Mouse (Mus musculus) C2C12 (cell line): ENCODE measurements around the gene 5730522E02Rik.

Source experiments
- CEBPB ChIP-seq: IDR thresholded peaks from one replicate; pipeline ENCODE4 v1.6.1; 2011; ENCODE audit warnings: low read depth, mild to moderate bottlenecking, control low read depth, moderate library complexity
- CTCF ChIP-seq: IDR thresholded peaks from one replicate; pipeline ENCODE4 v1.5.1; 2011; ENCODE audit not compliant: control insufficient read depth, insufficient read depth, insufficient read length
- MAX ChIP-seq: IDR thresholded peaks from one replicate; pipeline ENCODE4 v1.6.1; 2011; ENCODE audit warnings: mild to moderate bottlenecking, control low read depth
- MYOD1 ChIP-seq: IDR thresholded peaks from one replicate; pipeline ENCODE4 v1.6.1; 2011; ENCODE audit warnings: low read depth; ENCODE audit not compliant: control insufficient read depth, insufficient read length
- USF1 ChIP-seq: IDR thresholded peaks from one replicate; pipeline ENCODE4 v1.6.1; 2011; ENCODE audit warnings: low read depth, mild to moderate bottlenecking, control low read depth, moderate library complexity

- no peak for TF ChIP-seq CTCF
- no peak for TF ChIP-seq CEBPB
- TF ChIP-seq USF1, result no peak
- no peak for TF ChIP-seq MAX
- TF ChIP-seq MYOD1, result no peak
These were observed 218.3 kb downstream of the 5730522E02Rik start for GRCm38 (mm10) chr11:25992216-25992615.
